Mouse (Mus musculus) embryonic facial prominence, embryonic 12.5 days (tissue): ENCODE data around the gene Syn3. TPM values are rescaled to one million over a fixed set of nuclear protein-coding genes. Genes with fewer than 3 reads are reported as not detected.
"Not testable (repeated sequence)": the region's sequence is repeated elsewhere in the genome, so short reads cannot be mapped to it uniquely, and the experiment has no call there.

Experiments
- ATAC-seq: fragments of 200-750 bp; cut with Nextera tagmentation; 2 replicates; pipeline ENCODE4 v1.8.0; 2017; ENCODE audit not compliant: insufficient number of reproducible peaks, insufficient read depth, low FRiP score, low TSS enrichment
- H3K27ac ChIP-seq: fragments of 300-500 bp; sonication (generic); 2 replicates; pipeline ENCODE4 v1.5.1; 2016; ENCODE audit warnings: mild to moderate bottlenecking
- H3K27me3 ChIP-seq: fragments of 300-500 bp; sonication (generic); 2 replicates; pipeline ENCODE4 v1.6.1; 2016; ENCODE audit warnings: mild to moderate bottlenecking, moderate library complexity
- H3K36me3 ChIP-seq: fragments of 300-500 bp; sonication (generic); 2 replicates; pipeline ENCODE4 v1.6.1; 2016; ENCODE audit warnings: mild to moderate bottlenecking
- H3K4me1 ChIP-seq: fragments of 300-500 bp; sonication (generic); 2 replicates; pipeline ENCODE4 v1.6.1; 2016
- H3K4me2 ChIP-seq: fragments of 300-500 bp; sonication (generic); replicated peaks from 2 replicates; pipeline ENCODE4 v1.6.1; 2016; ENCODE audit warnings: mild to moderate bottlenecking, moderate library complexity
- H3K4me3 ChIP-seq: fragments of 300-500 bp; sonication (generic); 2 replicates; pipeline ENCODE4 v1.5.1; 2016; ENCODE audit warnings: mild to moderate bottlenecking
- H3K9ac ChIP-seq: fragments of 300-500 bp; sonication (generic); 2 replicates; pipeline ENCODE4 v1.6.1; 2016; ENCODE audit warnings: mild to moderate bottlenecking, moderate library complexity
- H3K9me3 ChIP-seq: fragments of 300-500 bp; sonication (generic); 2 replicates; pipeline ENCODE4 v1.6.1; 2016; ENCODE audit warnings: mild to moderate bottlenecking, moderate library complexity
- WGBS: fragments of 180-500 bp; shearing (Covaris S2); methylation state at CpG from one replicate; pipeline ENCODE4 v1.1.7; 2016; 5-methylcytosine and 5-hydroxymethylcytosine counted together
- polyA plus RNA-seq: library from polyadenylated mRNA; unstranded; fragments of >200 nt; fragmentation: Nextera tagmentation; extraction: Ambion mirVana; gene quantifications from 2 replicates; pipeline ENCODE4 v1.2.1, GENCODE M21; 2016

Gene Syn3
- polyA plus RNA-seq, 1 experiment from 2014 or later, result 4.0 TPM

DNA sequence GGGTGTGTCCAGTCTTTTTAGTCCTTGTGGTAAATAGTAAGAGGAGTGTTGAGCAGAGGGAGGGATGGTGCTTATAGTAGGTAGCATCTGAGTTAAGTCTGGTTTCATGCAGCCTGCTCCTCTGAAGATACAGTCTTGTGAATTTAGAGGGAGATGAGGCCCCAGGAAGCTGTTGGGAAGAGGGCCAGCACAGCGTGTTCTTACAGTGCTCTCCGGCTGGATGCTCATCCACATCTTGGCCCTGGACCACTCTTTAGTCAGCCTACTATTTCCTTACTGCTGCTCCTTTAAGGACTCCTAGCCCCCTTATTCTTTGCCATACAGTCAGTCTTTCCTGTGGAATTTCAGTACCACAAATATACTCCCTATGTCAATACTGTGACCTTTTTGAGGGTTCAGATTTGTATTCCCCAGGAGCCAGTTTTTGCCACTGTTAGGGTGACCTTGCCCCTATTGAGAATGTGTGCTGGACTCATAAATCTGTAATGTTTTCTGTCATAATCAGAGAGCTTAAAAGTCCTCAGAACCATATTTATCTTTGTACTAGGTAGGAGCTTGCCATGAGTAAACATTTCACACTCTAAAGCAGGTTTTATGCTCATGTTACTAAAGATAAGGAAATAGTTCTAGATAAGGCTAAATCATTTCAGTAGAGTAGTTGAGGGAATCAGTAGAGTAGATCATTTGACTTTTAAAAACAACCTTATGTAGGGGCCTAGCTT, 464.5 kb downstream of the Syn3 start:
- WGBS, result 88% methylated on average over 2 of the region's 2 CpGs

DNA sequence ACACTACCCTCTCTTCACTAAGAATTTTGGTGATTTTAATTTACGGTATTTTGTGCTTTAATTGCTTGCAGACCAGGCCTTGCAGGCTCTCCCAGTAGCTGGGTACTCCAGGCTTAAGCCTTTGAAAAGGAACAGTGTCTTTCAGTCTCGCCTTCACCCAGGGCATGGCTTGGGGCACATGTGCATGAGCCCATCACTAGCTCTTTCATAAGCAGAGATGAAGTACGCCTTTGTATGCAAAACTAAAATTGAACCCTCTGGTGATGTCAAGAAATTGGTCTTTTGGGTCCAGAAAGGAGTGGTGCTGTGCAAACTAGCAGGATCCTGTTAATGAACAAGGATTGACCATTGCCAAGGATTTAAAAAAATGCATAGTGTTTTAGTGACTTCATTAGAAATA, 466.2 kb downstream of the Syn3 start:
- H3K27ac ChIP-seq, result peak overlapping the region; percentile 55; the same call in 1 of the 2 replicates

More for the DNA sequence above, 464.5 kb downstream of the Syn3 start:
- Histone ChIP-seq H3K27ac (no peak overlapping the region), H3K9ac (no peak overlapping the region), H3K4me2 (no peak overlapping the region), H3K4me3 (no peak overlapping the region), H3K36me3 (peaks cover 17% of the 10 kb centered on the region), H3K9me3 (no peaks in the 10 kb centered on the region), H3K4me1 (peaks cover 10% of the 10 kb centered on the region; the same call in 1 of the 2 replicates), H3K27me3 (no peaks in the 10 kb centered on the region)
- no peak for ATAC-seq

DNA sequence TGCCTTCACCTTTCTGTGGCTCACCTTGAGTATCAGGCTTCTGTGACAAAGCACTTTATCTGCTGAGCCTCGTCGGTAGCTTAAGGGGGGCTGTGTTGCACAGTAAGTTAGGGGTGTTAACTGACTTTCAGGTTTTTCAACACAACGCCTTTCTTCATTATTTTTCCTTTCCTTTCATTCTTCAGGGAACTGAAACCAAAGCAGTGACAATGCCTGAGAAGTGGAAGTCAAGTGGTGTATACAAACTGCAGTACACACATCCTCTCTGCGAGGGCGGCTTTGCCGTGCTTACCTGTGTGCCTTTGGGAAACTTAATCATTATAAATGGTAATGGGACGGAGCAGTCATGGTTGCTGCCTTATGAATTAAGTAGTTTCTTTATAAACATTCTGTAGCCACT, 468.0 kb downstream of the Syn3 start:
- no peak for ATAC-seq
- H3K27ac ChIP-seq, result no peak overlapping the region
- no peak overlapping the region for H3K9ac ChIP-seq
- no peak overlapping the region for H3K4me2 ChIP-seq
- peaks cover 10% of the 10 kb centered on the region; the same call in 1 of the 2 replicates for H3K4me1 ChIP-seq
- 87% methylated on average over 7 of the region's 7 CpGs for WGBS
- H3K4me3 ChIP-seq, result no peak overlapping the region
- H3K27me3 ChIP-seq, result no peaks in the 10 kb centered on the region
- no peaks in the 10 kb centered on the region for H3K9me3 ChIP-seq
- peaks cover 16% of the 10 kb centered on the region for H3K36me3 ChIP-seq

More for the DNA sequence above, 466.2 kb downstream of the Syn3 start:
- WGBS, result 41% methylated on average over 3 of the region's 3 CpGs
- H3K4me2 ChIP-seq, result no peak overlapping the region
- H3K9ac ChIP-seq, result no peak overlapping the region
- no peaks in the 10 kb centered on the region for H3K27me3 ChIP-seq
- H3K36me3 ChIP-seq, result peaks cover 17% of the 10 kb centered on the region
- H3K9me3 ChIP-seq, result no peaks in the 10 kb centered on the region
- ATAC-seq, result no peak; the same call in 1 of the 2 replicates
- no peak overlapping the region for H3K4me3 ChIP-seq
- peaks cover 10% of the 10 kb centered on the region; the same call in 1 of the 2 replicates for H3K4me1 ChIP-seq

DNA sequence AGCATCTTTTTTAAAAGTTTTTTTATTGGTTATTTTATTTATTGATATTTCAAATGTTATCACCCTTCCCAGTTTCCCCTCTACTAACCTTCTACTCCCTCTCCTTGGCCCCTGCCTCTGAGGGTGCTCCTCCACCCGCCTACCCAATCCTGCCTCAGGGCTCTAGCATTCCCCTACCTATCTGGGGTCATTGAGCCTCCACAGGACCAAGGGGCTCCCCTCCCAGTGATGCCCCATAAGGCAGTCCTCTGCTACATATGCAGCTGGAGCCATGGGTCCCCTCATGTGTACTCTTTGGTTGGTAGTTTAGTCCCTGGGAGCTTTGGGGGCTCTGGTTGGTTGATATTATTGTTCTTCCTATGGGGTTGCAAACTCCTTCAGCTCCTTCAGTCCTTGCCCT, 471.9 kb downstream of the Syn3 start:
- WGBS, result 64% methylated on average over 1 of the region's 1 CpGs
- not testable (repeated sequence) for H3K9me3 ChIP-seq, H3K9ac ChIP-seq, H3K27me3 ChIP-seq, H3K27ac ChIP-seq, H3K4me2 ChIP-seq, H3K4me1 ChIP-seq, ATAC-seq, H3K4me3 ChIP-seq
- H3K36me3 ChIP-seq, result peaks cover 18% of the 10 kb centered on the region

DNA sequence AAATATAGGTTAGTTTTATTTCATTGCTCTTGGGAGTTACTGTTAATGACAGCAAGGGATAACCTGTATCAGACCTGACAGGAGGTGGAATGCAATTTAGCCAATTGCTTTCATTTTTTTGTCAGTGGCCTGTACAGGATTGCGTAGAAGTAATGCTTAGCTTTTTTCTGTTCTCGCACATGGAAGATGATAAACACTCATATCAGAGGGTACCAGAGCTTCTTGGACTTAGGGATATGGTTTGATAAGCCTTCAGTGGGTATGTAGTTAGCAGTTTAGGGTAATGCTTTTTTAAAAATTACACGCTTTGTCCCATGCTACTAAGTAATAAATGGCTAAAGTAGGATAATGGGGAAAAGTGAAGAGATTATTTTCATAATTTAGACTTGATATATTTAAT, 472.3 kb downstream of the Syn3 start:
- Histone ChIP-seq H3K9me3 (no peaks in the 10 kb centered on the region), H3K4me1 (0 out of 2 replicates have a peak, but pooled peaks cover 4% of the 10 kb centered on the region), H3K9ac (no peak overlapping the region), H3K4me3 (no peak overlapping the region), H3K27me3 (no peaks in the 10 kb centered on the region), H3K4me2 (no peak overlapping the region), H3K36me3 (peaks cover 18% of the 10 kb centered on the region), H3K27ac (no peak overlapping the region)
- WGBS, result 90% methylated on average over 3 of the region's 3 CpGs
- no peak for ATAC-seq

DNA sequence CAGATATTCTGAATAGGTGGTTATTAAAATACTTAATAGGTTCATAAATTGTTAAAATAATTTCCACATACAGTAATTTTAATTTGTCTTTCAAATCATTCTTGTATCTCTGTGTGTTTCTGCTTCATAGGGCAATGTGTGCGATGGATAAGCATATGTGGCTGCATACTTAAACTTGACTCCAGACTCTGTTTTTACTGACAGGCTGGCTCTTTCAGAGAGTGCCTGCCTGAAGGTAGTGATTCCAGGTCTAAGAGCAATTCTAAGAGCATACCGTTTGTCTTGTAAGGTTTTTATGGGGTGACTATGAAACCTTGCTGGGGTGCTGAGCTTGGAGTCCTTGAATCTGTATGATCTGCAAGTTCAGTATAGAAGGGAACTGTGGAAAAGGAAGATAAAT, 472.8 kb downstream of the Syn3 start:
- Histone ChIP-seq H3K9ac (no peak overlapping the region), H3K36me3 (peaks cover 14% of the 10 kb centered on the region), H3K9me3 (no peaks in the 10 kb centered on the region), H3K27me3 (no peaks in the 10 kb centered on the region), H3K4me2 (no peak overlapping the region), H3K27ac (no peak overlapping the region), H3K4me1 (0 out of 2 replicates have a peak, but pooled peaks cover 5% of the 10 kb centered on the region), H3K4me3 (no peak overlapping the region)
- no peak for ATAC-seq
- 82% methylated on average over 2 of the region's 2 CpGs for WGBS

DNA sequence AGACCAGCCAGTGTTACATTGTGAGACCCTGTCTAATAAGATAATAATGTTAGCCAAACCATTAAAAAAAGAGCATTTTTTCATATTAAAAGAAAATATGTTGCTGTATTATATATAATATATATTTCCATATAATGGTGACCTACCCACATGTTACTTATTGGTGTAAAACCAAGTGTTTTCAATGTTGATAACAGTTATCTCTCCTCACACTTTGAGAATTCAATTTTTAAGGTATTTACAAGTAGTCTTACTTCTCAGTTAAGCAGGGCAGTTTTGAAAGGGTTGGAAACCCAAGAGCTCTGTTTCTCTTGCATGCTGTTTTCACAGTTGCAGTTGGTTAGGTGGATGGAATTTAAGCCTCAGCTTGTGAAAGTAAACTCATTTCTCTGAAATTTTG, 475.5 kb downstream of the Syn3 start:
- ATAC-seq, result no peak
- Histone ChIP-seq H3K4me1 (0 out of 2 replicates have a peak, but pooled peaks cover 5% of the 10 kb centered on the region), H3K9me3 (no peaks in the 10 kb centered on the region), H3K36me3 (peaks cover 5% of the 10 kb centered on the region; the same call in 1 of the 2 replicates), H3K9ac (no peak overlapping the region), H3K4me2 (peak overlapping the region; percentile 68), H3K27me3 (no peaks in the 10 kb centered on the region), H3K4me3 (peak overlapping the region; percentile 91; the same call in 1 of the 2 replicates), H3K27ac (no peak overlapping the region)

DNA sequence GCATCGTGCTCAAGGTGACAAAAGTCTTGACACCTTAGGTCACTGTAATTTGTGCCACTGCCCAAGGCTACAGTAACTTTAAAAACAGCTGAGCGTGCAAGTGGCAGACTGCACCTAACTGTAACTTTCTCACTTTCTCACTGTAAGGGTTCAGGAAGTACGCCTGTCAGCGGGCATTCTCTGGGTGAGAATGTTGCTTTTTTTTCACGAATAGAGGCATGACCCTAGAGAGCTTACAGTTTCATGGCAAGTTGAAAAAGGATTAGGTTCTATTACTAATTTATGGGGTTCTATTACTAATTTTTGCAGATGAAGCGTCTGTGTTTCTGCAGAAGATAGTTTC, 476.3 kb downstream of the Syn3 start:
- ATAC-seq, result no peak
- Histone ChIP-seq H3K9ac (peak overlapping the region; percentile 82; the same call in 1 of the 2 replicates), H3K4me2 (peak overlapping the region; percentile 68), H3K4me1 (0 out of 2 replicates have a peak, but pooled peaks cover 5% of the 10 kb centered on the region), H3K36me3 (peaks cover 5% of the 10 kb centered on the region; the same call in 1 of the 2 replicates), H3K27me3 (no peaks in the 10 kb centered on the region), H3K9me3 (no peaks in the 10 kb centered on the region), H3K4me3 (peak overlapping the region; percentile 91), H3K27ac (no peak overlapping the region)
- 6% methylated on average over 6 of the region's 6 CpGs for WGBS

DNA sequence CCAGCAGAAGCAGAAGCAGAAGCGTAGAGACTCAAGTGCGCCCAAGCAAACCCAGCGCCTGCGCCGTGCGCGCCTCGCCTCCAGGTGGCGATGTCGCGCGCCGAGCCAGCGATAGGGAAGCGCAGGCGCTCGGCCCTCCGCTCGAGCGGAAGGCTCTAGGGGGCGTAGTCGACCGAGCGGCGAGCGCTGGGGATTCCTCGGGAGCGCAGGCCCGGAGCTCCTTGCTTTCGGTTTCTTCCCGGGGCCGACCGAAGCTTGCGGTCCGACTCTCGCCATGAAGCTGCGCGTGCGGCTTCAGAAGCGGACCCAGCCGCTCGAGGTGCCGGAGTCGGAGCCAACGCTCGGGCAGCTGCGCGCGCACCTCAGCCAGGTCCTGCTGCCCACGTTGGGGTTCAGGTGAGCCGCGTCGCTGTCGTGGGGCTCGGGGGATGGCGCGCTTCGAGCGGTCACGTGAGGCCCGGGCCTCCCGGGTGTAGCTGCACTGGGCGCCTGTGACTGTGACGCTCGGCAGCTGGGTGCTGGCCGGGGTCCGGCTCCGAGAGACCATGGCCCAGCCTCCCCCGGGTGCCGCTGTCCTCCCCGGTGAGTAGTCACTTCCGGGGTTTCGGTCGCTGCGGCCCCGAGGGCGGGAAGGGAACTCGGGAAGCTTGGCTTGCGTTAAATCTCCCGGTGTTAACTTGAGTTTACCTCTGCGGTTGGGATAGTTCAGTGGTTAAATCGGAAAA, 476.8 kb downstream of the Syn3 start, which contains the start of gene Fbxo7:
Gene Fbxo7, plus strand, starts transcription at position 224 of the 725 bp plus-strand sequence.
- H3K27me3 ChIP-seq, result no peaks in the 10 kb centered on the region
- H3K4me3 ChIP-seq, result peak within 1 kb of the TSS; percentile 91
- H3K36me3 ChIP-seq, result peaks cover 5% of the 10 kb centered on the region; the same call in 1 of the 2 replicates
- peak within 1 kb of the TSS; percentile 82 for H3K9ac ChIP-seq
- H3K4me2 ChIP-seq, result peak within 1 kb of the TSS; percentile 68
- H3K27ac ChIP-seq, result peak within 1 kb of the TSS; percentile 83
- 0 out of 2 replicates have a peak, but pooled peaks cover 5% of the 10 kb centered on the region for H3K4me1 ChIP-seq
- under 1% methylated on average over 82 of the region's 82 CpGs for WGBS
- ATAC-seq, result peak; percentile 92
- H3K9me3 ChIP-seq, result no peaks in the 10 kb centered on the region

DNA sequence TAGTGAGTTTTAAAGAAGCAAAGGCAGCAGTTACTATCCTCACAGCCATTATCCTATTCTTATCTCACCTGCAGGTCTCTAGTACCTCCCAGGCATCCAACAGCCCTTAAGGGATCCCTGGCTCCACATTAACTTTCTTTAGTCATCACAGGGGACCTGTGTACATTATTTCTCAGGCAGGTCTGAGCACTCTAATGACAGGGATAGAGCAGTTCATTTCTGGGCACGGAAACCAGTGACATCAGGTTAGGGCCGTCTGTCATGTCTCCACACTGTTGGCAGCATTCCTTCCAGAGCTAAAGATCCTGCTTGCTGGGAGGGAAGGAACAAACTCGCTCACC, 477.3 kb downstream of the Syn3 start:
- Histone ChIP-seq H3K36me3 (peaks cover 5% of the 10 kb centered on the region; the same call in 1 of the 2 replicates), H3K4me1 (0 out of 2 replicates have a peak, but pooled peaks cover 5% of the 10 kb centered on the region), H3K27me3 (no peaks in the 10 kb centered on the region), H3K27ac (no peak overlapping the region), H3K4me3 (peak overlapping the region; percentile 91), H3K9me3 (no peaks in the 10 kb centered on the region), H3K9ac (no peak overlapping the region), H3K4me2 (peak overlapping the region; percentile 68; the same call in 1 of the 2 replicates)
- ATAC-seq, result peak; percentile 78
- 1% methylated on average over 3 of the region's 3 CpGs for WGBS

DNA sequence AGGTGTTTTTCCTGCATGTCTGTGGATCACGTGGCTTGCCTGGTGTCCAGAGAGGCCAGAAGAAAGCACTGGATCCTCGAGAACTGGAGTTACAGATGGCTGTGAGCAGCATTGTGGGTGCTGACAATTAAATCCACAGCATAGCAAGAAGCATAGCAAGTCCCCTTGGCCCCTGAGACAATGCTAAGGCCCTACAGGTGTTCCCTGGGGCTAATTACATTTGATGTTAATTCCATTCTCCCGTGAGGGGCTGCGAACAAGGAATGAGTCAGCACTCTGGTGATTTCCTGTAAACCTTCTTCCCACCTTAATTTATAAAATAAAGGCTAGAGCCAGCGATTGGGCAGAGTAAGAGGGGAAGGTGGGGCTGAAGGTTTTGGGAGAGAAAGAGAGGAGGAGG, 479.9 kb downstream of the Syn3 start:
- H3K27ac ChIP-seq, result no peak overlapping the region
- H3K27me3 ChIP-seq, result no peaks in the 10 kb centered on the region
- H3K4me3 ChIP-seq, result no peak overlapping the region
- no peaks in the 10 kb centered on the region for H3K9me3 ChIP-seq
- WGBS, result 32% methylated on average over 5 of the region's 5 CpGs
- H3K36me3 ChIP-seq, result no peaks in the 10 kb centered on the region
- H3K4me2 ChIP-seq, result no peak overlapping the region
- ATAC-seq, result no peak
- 0 out of 2 replicates have a peak, but pooled peaks cover 5% of the 10 kb centered on the region for H3K4me1 ChIP-seq
- no peak overlapping the region for H3K9ac ChIP-seq
